9 mouse cellular contexts compared by ENCODE assay signal in the genomic region with DNA sequence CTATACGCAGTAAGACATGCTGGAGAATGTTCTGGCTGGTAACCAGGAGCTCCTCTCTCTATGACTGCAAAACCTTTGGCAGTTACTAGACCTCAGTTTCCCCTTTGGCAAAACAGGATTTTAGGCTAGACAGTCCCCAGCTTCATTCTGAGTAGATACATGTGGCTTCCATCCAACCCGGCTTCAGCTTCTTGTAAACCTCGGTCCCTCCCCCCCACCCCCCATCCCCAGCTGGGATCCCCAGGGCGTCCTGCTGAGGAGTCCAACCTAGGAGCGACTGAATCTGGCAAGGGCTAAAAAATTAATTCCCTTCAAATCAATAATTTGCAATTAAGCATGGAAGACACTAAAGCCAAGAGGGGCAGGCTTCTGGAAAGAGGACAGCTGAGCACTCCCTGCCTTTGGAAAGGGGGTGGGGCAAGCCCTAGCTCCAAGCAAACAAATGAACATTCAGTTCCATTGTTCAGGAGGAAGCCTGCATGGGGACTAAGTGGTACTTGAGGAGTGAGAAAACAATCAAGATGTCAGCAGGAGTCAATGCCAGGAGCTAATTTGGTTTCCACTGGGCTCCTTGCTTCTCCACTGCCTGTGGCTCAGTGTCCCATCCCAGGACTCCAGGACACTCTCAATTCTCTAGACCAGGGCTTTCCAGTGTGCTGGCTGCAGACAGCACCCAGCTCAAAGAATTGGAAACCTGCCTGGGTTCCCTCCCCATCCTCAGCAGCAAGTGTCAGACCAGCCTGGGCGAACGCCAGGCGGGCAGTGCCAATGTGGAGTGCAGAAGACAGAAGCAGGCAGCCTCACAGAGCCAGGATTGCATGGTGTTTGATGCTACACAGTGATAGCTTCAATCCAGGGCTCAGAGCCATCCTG.
DNase-seq lines count a peak whose midpoint lies in the region; ATAC-seq and TF ChIP-seq lines count a peak whose summit lies in the region.
"Had no signal": no experiment of that assay in that cellular context is flagged by ENCODE, and none has a peak within 500 bp of the region (broad histone marks: within the 10 kb centered on the region; RNA-seq: fewer than 3 reads in every experiment).

No protein-coding gene starts in this region.

- peaks cover 18% of the 10 kb centered on the region for H3K4me1 ChIP-seq in hindbrain, embryonic 15.5 days (replicated peaks)
- no peaks in the 10 kb centered on the region for H3K4me1 ChIP-seq in lung, embryonic 14.5 days (ENCODE audit: insufficient read depth)

- no peak overlapping the region for H3K9ac ChIP-seq in hindbrain, embryonic 15.5 days
- no peak overlapping the region for H3K9ac ChIP-seq in lung, embryonic 14.5 days

- 14% methylated on average over 8 of the region's 8 CpGs for WGBS in hindbrain, embryonic 15.5 days
- WGBS in lung, embryonic 14.5 days, result 39% methylated on average over 8 of the region's 8 CpGs

- no peaks in the 10 kb centered on the region for H3K36me3 ChIP-seq in hindbrain, embryonic 15.5 days
- no peaks in the 10 kb centered on the region for H3K36me3 ChIP-seq in lung, embryonic 14.5 days (ENCODE audit: insufficient read depth)

- TF ChIP-seq CTCF in lung, embryonic 14.5 days (IDR thresholded peaks at IDR 0.05; ENCODE audit: low read depth), result no peak

- no peaks in the 10 kb centered on the region for H3K9me3 ChIP-seq in hindbrain, embryonic 15.5 days
- H3K9me3 ChIP-seq in lung, embryonic 14.5 days (ENCODE audit: low read depth, low read length), result no peaks in the 10 kb centered on the region

- ATAC-seq in hindbrain, embryonic 15.5 days (ENCODE audit: low FRiP score, low read depth), result peak; percentile 85
- no peak for ATAC-seq in lung, embryonic 14.5 days (ENCODE audit: insufficient read depth)

- no peak overlapping the region for H3K4me3 ChIP-seq in hindbrain, embryonic 15.5 days
- H3K4me3 ChIP-seq in lung, embryonic 14.5 days (ENCODE audit: low read depth, low read length), result no peak overlapping the region
- H3K4me3 ChIP-seq: myocyte had no signal

- no peaks in the 10 kb centered on the region for H3K27me3 ChIP-seq in hindbrain, embryonic 15.5 days
- no peaks in the 10 kb centered on the region for H3K27me3 ChIP-seq in lung, embryonic 14.5 days (ENCODE audit: insufficient read depth, low read length)

- no peak overlapping the region for H3K4me2 ChIP-seq in hindbrain, embryonic 15.5 days
- no peak overlapping the region for H3K4me2 ChIP-seq in lung, embryonic 14.5 days

- DNase-seq in R1 (ENCODE audit: low read depth, low spot score), result peak; percentile 70
- DNase-seq in cerebellum, adult 9-11 months, result peak; percentile 32
- peak; percentile 17 to 24 for DNase-seq in frontal cortex, postnatal 14 days (ENCODE audit: low spot score in 2 of 2)
- DNase-seq in lung, embryonic 14.5 days, result peak; percentile 18
- DNase-seq in right cerebral cortex, postnatal 25 days, result peak; percentile 20
- no peak for DNase-seq in urinary bladder, adult 2 months (ENCODE audit: low spot score)
- no peak for DNase-seq in ovary, postnatal 10 days (ENCODE audit: low spot score)

- H3K27ac ChIP-seq in hindbrain, embryonic 15.5 days (replicated peaks), result peak overlapping the region; percentile 54
- no peak overlapping the region for H3K27ac ChIP-seq in lung, embryonic 14.5 days (ENCODE audit: low read depth)

Comparison
In these comparisons a context has a peak if more than half of its experiments do, and no peak if none do; other contexts are left out.
1. DNase-seq: peak in R1 (single experiment), cerebellum, adult 9-11 months (single experiment), frontal cortex, postnatal 14 days (2 of 2), lung, embryonic 14.5 days (single experiment) and right cerebral cortex, postnatal 25 days (single experiment); none in urinary bladder, adult 2 months (single experiment) and ovary, postnatal 10 days (single experiment).